Mouse (Mus musculus) liver, adult (tissue): ENCODE measurements around the gene Slc26a11.
A peak's percentile ranks its signal among the peaks of the same experiment; 100 is the strongest.

Experiments
- GATA4 ChIP-seq: IDR thresholded peaks from 2 replicates; pipeline ENCODE4 v1.6.1; 2014; ENCODE audit warnings: mild to moderate bottlenecking, low read length; ENCODE audit not compliant: insufficient replicate concordance

The Slc26a11 gene

DNA sequence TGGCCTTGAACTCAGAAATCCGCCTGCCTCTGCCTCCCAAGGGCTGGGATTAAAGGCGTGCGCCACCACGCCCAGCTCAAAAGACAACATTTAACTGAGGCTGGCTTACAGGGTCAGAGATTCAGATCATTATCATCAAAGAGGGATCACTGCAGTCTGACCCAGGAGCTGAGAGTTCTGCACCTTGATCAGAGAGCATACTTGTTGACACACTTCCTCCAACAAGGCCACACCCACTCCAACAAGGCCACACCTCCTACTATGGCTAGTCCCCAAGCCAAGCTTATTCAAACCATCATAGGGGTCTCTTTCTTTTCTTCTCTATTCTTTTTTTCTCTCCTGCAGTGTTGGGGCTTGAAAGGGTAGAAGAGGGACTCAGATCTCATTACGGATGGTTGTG lies 30.9 kb downstream of the Slc26a11 start:
- no peak for TF ChIP-seq GATA4

- TF ChIP-seq GATA4: peak; percentile 54; the same call in 1 of the 2 replicates
Observed at GRCm38 (mm10) chr11:119389851-119390270, 34.5 kb downstream of the Slc26a11 start.

GRCm38 (mm10) chr11:119390271-119391231 lies 35.2 kb downstream of the Slc26a11 start:
- no peak for TF ChIP-seq GATA4

- no peak for TF ChIP-seq GATA4
Observed at GRCm38 (mm10) chr11:119391386-119392000, 36.1 kb downstream of the Slc26a11 start.

DNA sequence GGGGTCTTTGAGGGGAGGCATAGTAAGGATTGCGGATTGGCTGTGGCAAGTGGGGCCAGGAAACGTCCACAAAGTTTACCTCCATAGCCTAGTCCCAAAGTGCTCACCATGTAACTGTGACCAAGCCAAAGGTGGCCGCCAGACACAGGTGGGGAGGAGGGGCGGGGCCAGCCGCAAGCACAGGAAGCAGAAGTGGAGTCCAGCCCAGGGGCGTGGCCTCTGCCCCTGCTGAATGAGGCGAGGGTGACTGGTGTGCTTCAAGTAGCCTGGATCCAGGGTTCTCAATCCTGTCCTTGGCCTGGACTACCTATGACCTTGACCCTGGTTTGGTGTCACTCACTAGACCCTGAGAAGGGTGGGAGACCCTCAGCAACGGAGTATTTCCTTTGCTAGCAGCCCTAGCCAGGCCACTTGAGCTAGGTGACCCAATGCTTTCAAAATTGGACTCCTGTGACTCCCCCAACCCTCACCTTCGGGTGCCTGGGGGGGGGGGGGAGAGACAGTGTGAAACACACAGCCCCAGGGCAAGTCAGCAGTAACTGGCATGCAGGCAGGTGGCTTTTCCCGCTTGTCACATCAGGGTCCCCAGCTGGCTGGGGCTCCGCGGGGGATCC lies 36.8 kb downstream of the Slc26a11 start:
- no peak for TF ChIP-seq GATA4

- TF ChIP-seq GATA4: no peak
Observed at GRCm38 (mm10) chr11:119392800-119393482, 37.6 kb downstream of the Slc26a11 start, which contains the start of gene Rnf213. TSS of gene Rnf213 (plus strand) at chr11:119393100.

GRCm38 (mm10) chr11:119393483-119393804 lies 38.1 kb downstream of the Slc26a11 start:
- no peak for TF ChIP-seq GATA4

DNA sequence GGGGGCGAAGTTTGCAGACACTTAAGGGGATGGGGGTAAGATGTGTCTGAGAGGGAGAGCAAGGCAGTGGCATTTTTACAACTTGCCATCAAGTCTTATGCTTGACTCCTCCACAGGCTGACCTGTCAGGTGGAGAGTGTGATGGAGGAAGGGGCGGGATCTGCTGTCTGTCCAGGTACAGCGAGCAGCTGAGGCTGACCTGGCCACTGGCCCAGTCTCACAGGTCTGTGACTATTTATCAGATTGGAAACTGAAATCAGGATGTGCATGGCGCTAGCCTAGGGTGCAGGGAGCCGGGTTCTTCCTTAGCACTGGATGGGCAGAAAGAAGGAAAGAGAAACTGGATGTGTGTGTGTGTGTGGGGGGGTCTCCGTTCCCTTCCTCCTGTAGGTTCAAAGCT lies 38.9 kb downstream of the Slc26a11 start:
- TF ChIP-seq GATA4: no peak

GRCm38 (mm10) chr11:119395394-119395793 lies 40.0 kb downstream of the Slc26a11 start:
- TF ChIP-seq GATA4: no peak

- no peak for TF ChIP-seq GATA4
Observed at GRCm38 (mm10) chr11:119395931-119396330, 40.6 kb downstream of the Slc26a11 start.

- no peak for TF ChIP-seq GATA4
Observed at GRCm38 (mm10) chr11:119396461-119396860, 41.1 kb downstream of the Slc26a11 start.

- no peak for TF ChIP-seq GATA4
Observed at GRCm38 (mm10) chr11:119402501-119403160, 47.3 kb downstream of the Slc26a11 start.

DNA sequence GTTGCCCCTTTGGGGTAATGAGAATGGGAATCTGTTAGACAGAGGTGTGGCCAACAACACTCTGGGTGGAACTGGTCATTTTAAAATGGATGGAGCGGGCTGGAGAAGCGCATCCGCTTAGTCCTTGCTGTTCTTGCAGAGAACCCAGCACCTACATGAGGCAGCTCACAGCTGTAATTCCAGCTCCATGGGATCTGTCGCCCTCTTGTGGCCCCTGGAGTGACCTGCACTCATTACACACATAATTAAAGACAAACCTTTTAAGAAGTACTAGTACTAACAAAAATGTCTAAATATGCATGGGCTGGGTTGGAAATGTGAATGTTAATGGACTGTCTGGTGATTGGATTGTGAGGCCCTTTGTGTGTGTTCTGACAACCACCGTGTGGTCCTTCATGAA lies 49.3 kb downstream of the Slc26a11 start:
- TF ChIP-seq GATA4: no peak

GRCm38 (mm10) chr11:119407381-119407780 lies 52.0 kb downstream of the Slc26a11 start:
- TF ChIP-seq GATA4: no peak

DNA sequence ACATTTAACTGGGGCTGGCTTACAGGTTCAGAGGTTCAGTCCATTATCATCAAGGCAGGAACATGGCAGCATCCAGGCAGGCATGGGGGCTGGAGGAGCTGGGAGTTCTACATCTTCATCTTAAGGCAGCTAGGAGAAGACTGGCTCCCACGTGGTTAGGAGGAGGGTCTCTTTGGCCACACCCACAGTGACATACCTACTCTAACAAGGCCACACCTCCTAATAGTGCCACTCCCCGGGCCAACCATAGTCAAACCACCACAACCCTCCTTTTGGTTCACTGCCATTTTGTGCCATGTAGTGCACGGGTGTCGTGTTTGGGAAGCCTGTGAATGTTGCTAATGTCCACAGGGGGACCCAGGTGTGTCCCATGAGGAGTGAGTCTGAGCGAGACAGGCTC lies 52.6 kb downstream of the Slc26a11 start:
- no peak for TF ChIP-seq GATA4
